Mouse (Mus musculus) lung, adult 10 weeks (tissue): ENCODE results near the gene Acss1. TPM values are rescaled to one million over a fixed set of nuclear protein-coding genes. Genes with fewer than 3 reads are reported as not detected.

Experiments used
- polyA plus RNA-seq: library from polyadenylated mRNA; stranded (reverse); fragments of 350-450 nt; fragmentation: Illumina TruSeq; extraction: RNeasy Lipid Tissue Mini Kit (QIAGEN cat#74804); gene quantifications from one replicate; pipeline ENCODE4 v1.2.3, GENCODE M21; 2014; ENCODE audit warnings: low read depth, low replicate concordance; ENCODE audit not compliant: insufficient read depth

Gene Acss1
- polyA plus RNA-seq, result 27.2 TPM

DNA sequence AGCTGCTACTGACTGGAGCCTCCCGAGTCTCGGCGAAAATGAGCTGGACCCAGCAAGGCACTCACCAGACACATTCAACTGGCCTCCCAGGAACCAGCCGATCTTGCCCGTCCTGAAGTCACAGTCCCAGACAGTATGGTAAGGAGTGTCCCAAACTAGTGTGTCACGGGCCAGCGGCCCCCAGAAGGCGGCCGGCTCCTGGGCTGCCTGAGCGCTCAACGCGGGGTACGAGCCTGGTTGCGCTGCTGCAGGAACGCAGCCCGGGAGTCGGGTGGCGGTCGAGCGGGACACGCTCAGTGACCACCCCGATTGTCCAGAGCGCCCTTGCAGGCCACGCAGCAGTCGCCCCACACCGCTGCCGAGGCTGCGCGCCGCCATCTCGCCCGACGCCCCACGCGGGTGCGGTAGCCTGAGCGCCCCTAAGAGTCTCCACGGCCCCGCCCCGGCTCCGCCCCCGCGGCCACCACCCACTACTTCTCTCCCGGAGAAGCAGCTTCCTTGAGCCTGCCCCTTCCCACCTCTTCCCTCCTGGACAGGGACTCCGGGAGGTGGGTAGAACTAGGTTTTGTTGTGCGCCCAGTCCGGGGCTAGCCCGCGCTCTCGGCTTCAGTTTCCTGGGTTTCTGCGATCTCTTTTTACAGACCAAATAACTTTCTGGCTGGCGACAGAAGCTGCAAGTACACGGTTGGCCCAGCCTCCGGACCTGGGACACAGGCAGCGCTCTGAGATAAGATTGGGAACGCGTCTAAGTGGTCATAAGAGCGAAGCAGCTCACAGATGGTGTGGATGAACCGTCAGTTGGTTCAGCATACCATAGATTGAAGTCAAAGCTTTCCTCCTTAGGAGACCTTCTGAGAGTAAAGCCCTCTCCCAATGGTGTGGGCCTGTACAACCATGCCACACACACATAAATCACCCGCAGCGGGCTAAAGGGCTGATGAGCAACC lies at the start of gene Acss1:
Gene Acss1, minus strand, starts transcription at position 681 of the 947 bp plus-strand sequence.

DNA sequence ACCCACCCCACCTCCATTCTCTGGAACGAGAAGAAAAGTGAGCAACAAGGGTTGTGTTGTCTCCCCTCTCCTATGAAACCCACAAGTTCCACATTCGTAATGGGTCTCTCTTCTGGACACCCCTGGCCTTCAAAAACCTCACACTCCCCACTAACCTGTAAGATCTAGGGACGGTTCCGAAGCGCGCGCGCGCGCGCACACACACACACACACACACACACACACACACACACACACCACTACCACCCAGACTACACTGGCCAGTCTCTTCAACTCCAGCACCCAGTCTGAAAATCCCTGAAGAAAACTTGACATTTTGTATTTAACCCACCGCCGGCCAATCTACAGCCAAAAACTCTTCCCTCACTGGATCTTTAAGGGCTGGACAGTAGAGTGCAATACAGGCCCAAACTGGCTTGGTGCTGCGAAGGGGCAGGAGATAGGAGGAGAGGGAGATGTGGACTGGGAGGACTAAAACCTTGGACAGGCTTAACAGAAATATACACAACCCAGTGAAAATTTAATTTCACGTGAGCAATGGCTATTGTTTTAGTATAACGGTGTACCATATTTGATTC lies 21.0 kb upstream of the Acss1 start, which contains the start of gene Vsx1:
Gene Vsx1, minus strand, starts transcription at position 138 of the 578 bp plus-strand sequence.

DNA sequence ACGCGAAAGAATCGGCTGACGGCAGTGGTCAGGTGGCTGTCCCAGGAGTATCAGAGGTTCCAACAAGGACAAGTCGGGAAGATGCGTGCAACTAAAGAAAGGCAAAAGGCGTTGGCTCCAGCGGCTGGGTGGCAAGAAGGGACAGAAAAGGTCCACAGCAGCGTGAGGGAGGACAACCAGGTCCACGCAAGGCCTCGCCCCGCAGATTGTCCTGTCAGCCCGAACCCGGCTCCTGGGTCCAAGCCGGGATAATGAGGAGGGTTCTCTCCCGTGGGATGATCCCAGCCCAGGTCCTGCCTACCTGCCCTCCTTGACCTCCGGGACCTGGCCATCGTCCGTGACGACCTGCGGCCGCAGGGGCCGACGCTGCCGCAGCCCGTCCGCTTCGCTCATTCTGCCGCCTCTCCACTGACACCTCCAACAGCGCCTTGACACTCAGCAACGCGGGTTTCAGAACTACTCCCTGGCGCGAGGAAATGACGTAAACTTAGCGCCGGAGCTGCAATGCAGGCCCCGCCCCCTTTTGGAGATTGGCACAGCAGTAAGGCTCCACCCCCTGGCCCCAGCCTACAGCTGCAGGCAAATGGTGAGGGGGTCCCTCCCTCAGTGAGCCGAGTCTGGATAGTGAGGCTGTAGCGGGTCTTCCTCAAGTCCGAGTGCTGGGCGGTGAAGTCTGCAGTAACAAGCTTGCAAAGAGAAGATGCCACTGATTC lies 60.1 kb downstream of the Acss1 start, which contains the start of gene Apmap:
Gene Apmap, minus strand, starts transcription at position 481 of the 713 bp plus-strand sequence.

DNA sequence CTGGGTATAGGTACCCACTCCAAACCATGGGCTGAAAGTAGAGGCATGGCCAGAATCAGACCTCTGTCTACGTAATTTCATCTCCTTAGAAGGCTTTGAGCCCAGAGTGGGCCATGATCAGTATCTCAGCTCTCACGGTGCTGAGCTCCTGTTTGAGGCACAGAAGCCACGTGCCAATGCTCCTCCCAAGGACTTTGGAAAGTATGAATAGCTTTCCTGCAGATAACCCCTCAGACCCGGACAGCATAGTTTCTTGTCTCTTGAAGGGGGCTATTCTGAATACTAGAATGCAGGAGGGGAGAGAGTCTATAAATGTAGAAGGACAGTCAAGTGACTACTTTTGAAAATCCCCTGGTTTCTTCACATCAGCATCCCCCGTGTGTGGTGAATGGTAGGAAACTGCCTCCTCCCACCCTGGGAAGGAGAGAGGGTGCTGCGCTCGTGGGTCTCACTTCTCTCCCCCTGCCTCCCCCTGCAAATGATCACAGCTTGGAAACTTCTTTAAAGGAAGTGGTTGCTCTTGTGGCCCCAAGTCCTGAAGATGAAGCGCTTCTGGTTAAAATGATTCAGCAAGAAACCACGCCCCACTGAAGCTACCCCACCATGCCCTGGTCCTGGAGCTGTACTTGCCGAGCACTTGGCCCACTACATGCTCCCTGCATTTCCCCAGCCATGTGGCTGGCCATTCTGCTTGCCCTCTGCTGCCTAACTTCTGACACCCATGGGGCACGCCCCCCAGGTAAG lies 98.3 kb downstream of the Acss1 start, which contains the start of gene Cst7:
Gene Cst7, plus strand, starts transcription at position 569 of the 744 bp plus-strand sequence.

Other genes with a start within 250 kb of the Acss1 start
- 0.50 TPM for gene Zfp442, start 217.0 kb downstream of the Acss1 start, polyA plus RNA-seq
- gene Zfp345, start 183.4 kb downstream of the Acss1 start, polyA plus RNA-seq, result not detected
- 3.3 TPM for gene Cst7, start 98.1 kb downstream of the Acss1 start, polyA plus RNA-seq
- 46.8 TPM for gene Apmap, start 59.9 kb downstream of the Acss1 start, polyA plus RNA-seq
- not detected for gene Vsx1, start 20.9 kb upstream of the Acss1 start, polyA plus RNA-seq
- 6.6 TPM for gene Entpd6, start 80.5 kb upstream of the Acss1 start, polyA plus RNA-seq
- 31.9 TPM for gene Pygb, start 118.2 kb upstream of the Acss1 start, polyA plus RNA-seq
- gene Abhd12, start 236.2 kb upstream of the Acss1 start, polyA plus RNA-seq, result 59.5 TPM
- 2.0 TPM for gene Gins1, start 236.9 kb upstream of the Acss1 start, polyA plus RNA-seq